Mouse (Mus musculus) left cerebral cortex, adult 2 months (tissue): ENCODE data around the gene Cartpt. TPM values are rescaled to one million over a fixed set of nuclear protein-coding genes. Genes with fewer than 3 reads are reported as not detected.
"Not testable (repeated sequence)": the region's sequence is repeated elsewhere in the genome, so short reads cannot be mapped to it uniquely, and the experiment has no call there.

Experiments
- DNase-seq, 2 experiments: peaks; one replicate each; pipeline ENCODE4 v3.0.0; 2021 to 2022; ENCODE audit warnings: low spot score in 2 of 2, mixed read lengths in 1 of 2; ENCODE audit errors: extremely low spot score in 1 of 2
- H3K27ac ChIP-seq: fragments of 200-600 bp; 2 replicates; pipeline ENCODE4 v1.8.1; 2022
- H3K4me3 ChIP-seq: fragments of 200-600 bp; 2 replicates; pipeline ENCODE4 v1.8.1; 2022
- CTCF ChIP-seq: fragments of 200-600 bp; IDR thresholded peaks from 2 replicates; pipeline ENCODE4 v1.8.1; 2022; ENCODE audit warnings: antibody characterized with exemption, mild to moderate bottlenecking, moderate library complexity
- intact Hi-C: fragments of 180-260 bp; cut with DNase I; formaldehyde crosslinking; loops from one replicate; pipeline ENCODE4 v1.15.1; 2025
- total RNA-seq, 2 experiments: library from RNA; stranded (reverse); gene quantifications; 2 replicates each; pipeline ENCODE4 v1.2.3; 2021

Cartpt gene
- total RNA-seq, 2 experiments from 2014 or later: 24.2 to 27.1 TPM

GRCm38 (mm10) chr13:99855229-99855628, 45.7 kb downstream of the Cartpt start:
- intact Hi-C loops: loop anchor here (5.0 kb wide), 1 partner anchor 142 kb away; no protein-coding TSS in a partner anchor
- no peak for TF ChIP-seq CTCF

GRCm38 (mm10) chr13:99853131-99853530, 47.8 kb downstream of the Cartpt start:
- intact Hi-C loops: no loop called here
- H3K4me3 ChIP-seq: no peak overlapping the region
- no peak for TF ChIP-seq CTCF
- DNase-seq: no peak
- H3K27ac ChIP-seq: no peak overlapping the region

More at GRCm38 (mm10) chr13:99855229-99855628, 45.7 kb downstream of the Cartpt start:
- H3K4me3 ChIP-seq: no peak overlapping the region
- no peak overlapping the region for H3K27ac ChIP-seq
- no peak for DNase-seq

GRCm38 (mm10) chr13:99852416-99852815, 48.5 kb downstream of the Cartpt start:
- intact Hi-C loops: not testable (repeated sequence)

GRCm38 (mm10) chr13:99851026-99851425, 49.9 kb downstream of the Cartpt start:
- intact Hi-C loops: no loop called here
- TF ChIP-seq CTCF: no peak
- Histone ChIP-seq H3K4me3 (no peak overlapping the region), H3K27ac (no peak overlapping the region)
- no peak for DNase-seq

More at GRCm38 (mm10) chr13:99852416-99852815, 48.5 kb downstream of the Cartpt start:
- H3K4me3 ChIP-seq, DNase-seq, H3K27ac ChIP-seq: not testable (repeated sequence)

- Histone ChIP-seq H3K27ac (no peak overlapping the region), H3K4me3 (peak overlapping the region; percentile 14; the same call in 1 of the 2 replicates)
- peak; percentile 38 to 45 for DNase-seq
- intact Hi-C loops: loop anchor here (10.0 kb wide), 1 partner anchor 675 kb away; no protein-coding TSS in a partner anchor
- peak; percentile 64 for TF ChIP-seq CTCF
These were observed 51.3 kb downstream of the Cartpt start for GRCm38 (mm10) chr13:99849597-99849996.

Other genes with a start within 250 kb of the Cartpt start
- gene Mccc2, start 114.5 kb upstream of the Cartpt start, total RNA-seq: 10 to 100 TPM; 22.9 to 26.9 TPM
- gene Bdp1, start 203.0 kb upstream of the Cartpt start, total RNA-seq: 10 to 100 TPM; 44.1 to 54.6 TPM
- 10 to 100 TPM; 15.1 to 22.9 TPM for gene Serf1, start 206.9 kb upstream of the Cartpt start, total RNA-seq
- 10 to 100 TPM; 41.3 to 44.8 TPM for gene Smn1, start 223.8 kb upstream of the Cartpt start, total RNA-seq